Mouse (Mus musculus) forebrain, embryonic 10.5 days (tissue): ENCODE data around the gene Zfp109. TPM values are rescaled to one million over a fixed set of nuclear protein-coding genes. Genes with fewer than 3 reads are reported as not detected.
A peak's percentile ranks its signal among the peaks of the same experiment; 100 is the strongest.
"Not testable (repeated sequence)": the region's sequence is repeated elsewhere in the genome, so short reads cannot be mapped to it uniquely, and the experiment has no call there.

ENCODE experiments used
- DNase-seq: peaks from one replicate; pipeline ENCODE4 v3.0.0-alpha.2; 2017; ENCODE audit warnings: low spot score; ENCODE audit errors: extremely low spot score
- H3K27ac ChIP-seq: fragments of 300-500 bp; sonication (generic); 2 replicates; pipeline ENCODE4 v1.5.1; 2016; ENCODE audit warnings: mild to moderate bottlenecking
- H3K27me3 ChIP-seq: fragments of 300-500 bp; sonication (generic); 2 replicates; pipeline ENCODE4 v1.6.1; 2016; ENCODE audit warnings: mild to moderate bottlenecking; ENCODE audit not compliant: poor library complexity, severe bottlenecking
- H3K36me3 ChIP-seq: fragments of 300-500 bp; sonication (generic); replicated peaks from 2 replicates; pipeline ENCODE4 v1.6.1; 2016; ENCODE audit warnings: mild to moderate bottlenecking, moderate library complexity
- H3K4me1 ChIP-seq: fragments of 300-500 bp; sonication (generic); 2 replicates; pipeline ENCODE4 v1.6.1; 2016
- H3K4me3 ChIP-seq: fragments of 300-500 bp; sonication (generic); 2 replicates; pipeline ENCODE4 v1.5.1; 2016; ENCODE audit warnings: mild to moderate bottlenecking, moderate library complexity
- H3K9me3 ChIP-seq: fragments of 300-500 bp; sonication (generic); 2 replicates; pipeline ENCODE4 v1.6.1; 2016; ENCODE audit warnings: mild to moderate bottlenecking, moderate library complexity
- WGBS: fragments of 180-500 bp; shearing (Covaris S2); methylation state at CpG from one replicate; pipeline ENCODE4 v1.1.7; 2016; 5-methylcytosine and 5-hydroxymethylcytosine counted together
- polyA plus RNA-seq: library from polyadenylated mRNA; unstranded; fragments of >200 nt; fragmentation: Nextera tagmentation; extraction: Ambion mirVana; gene quantifications from 2 replicates; pipeline ENCODE4 v1.2.1, GENCODE M21; 2016

Gene Zfp109
- 5.4 and 7.1 TPM in 2 replicates for polyA plus RNA-seq

GRCm38 (mm10) chr7:24237040-24237791, at the start of gene Zfp109:
Gene Zfp109 (minus strand): TSS chr7:24237560.
- peak within 1 kb of the TSS; percentile 87 for H3K27ac ChIP-seq
- H3K9me3 ChIP-seq: no peaks in the 10 kb centered on the region
- WGBS: 6% methylated on average over 28 of the region's 28 CpGs
- H3K4me3 ChIP-seq: peak within 1 kb of the TSS; percentile 76
- peak; percentile 64 for DNase-seq
- H3K27me3 ChIP-seq: no peaks in the 10 kb centered on the region
- peaks cover 26% of the 10 kb centered on the region for H3K36me3 ChIP-seq
- H3K4me1 ChIP-seq: peaks cover 10% of the 10 kb centered on the region

GRCm38 (mm10) chr7:24286916-24287315, 49.6 kb upstream of the Zfp109 start:
- H3K36me3 ChIP-seq: peaks cover 48% of the 10 kb centered on the region
- H3K27ac ChIP-seq: no peak overlapping the region
- DNase-seq: no peak
- no peaks in the 10 kb centered on the region for H3K4me1 ChIP-seq
- peaks cover 13% of the 10 kb centered on the region for H3K9me3 ChIP-seq
- H3K27me3 ChIP-seq: no peaks in the 10 kb centered on the region
- no peak overlapping the region for H3K4me3 ChIP-seq
- WGBS: 75% methylated on average over 4 of the region's 4 CpGs

- no peak for DNase-seq
- Histone ChIP-seq H3K27me3 (no peaks in the 10 kb centered on the region), H3K36me3 (peaks cover 40% of the 10 kb centered on the region), H3K27ac (no peak overlapping the region), H3K9me3 (peaks cover 5% of the 10 kb centered on the region; the same call in 1 of the 2 replicates), H3K4me1 (no peaks in the 10 kb centered on the region), H3K4me3 (no peak overlapping the region)
- WGBS: 55% methylated on average over 4 of the region's 4 CpGs
Measured at GRCm38 (mm10) chr7:24286090-24286489, 48.7 kb upstream of the Zfp109 start.

GRCm38 (mm10) chr7:24280858-24281145, 43.4 kb upstream of the Zfp109 start:
- DNase-seq: no peak
- 52% methylated on average over 4 of the region's 4 CpGs for WGBS
- no peak overlapping the region for H3K27ac ChIP-seq
- H3K4me1 ChIP-seq: peaks cover 8% of the 10 kb centered on the region
- H3K9me3 ChIP-seq: peaks cover 9% of the 10 kb centered on the region; the same call in 1 of the 2 replicates
- H3K36me3 ChIP-seq: peaks cover 17% of the 10 kb centered on the region
- no peak overlapping the region for H3K4me3 ChIP-seq
- H3K27me3 ChIP-seq: no peaks in the 10 kb centered on the region

GRCm38 (mm10) chr7:24280031-24280857, 42.9 kb upstream of the Zfp109 start:
- 60% methylated on average over 10 of the region's 10 CpGs for WGBS
- H3K36me3 ChIP-seq: peaks cover 23% of the 10 kb centered on the region
- peaks cover 9% of the 10 kb centered on the region; the same call in 1 of the 2 replicates for H3K9me3 ChIP-seq
- H3K4me1 ChIP-seq: peaks cover 8% of the 10 kb centered on the region
- H3K4me3 ChIP-seq: no peak overlapping the region
- H3K27me3 ChIP-seq: no peaks in the 10 kb centered on the region
- H3K27ac ChIP-seq: no peak overlapping the region
- DNase-seq: no peak

- H3K36me3 ChIP-seq: peaks cover 37% of the 10 kb centered on the region
- H3K9me3 ChIP-seq, DNase-seq, H3K4me1 ChIP-seq, H3K27me3 ChIP-seq, H3K4me3 ChIP-seq, H3K27ac ChIP-seq: not testable (repeated sequence)
- 86% methylated on average over 3 of the region's 3 CpGs for WGBS
Measured at GRCm38 (mm10) chr7:24278771-24279170, 41.4 kb upstream of the Zfp109 start.

- H3K4me3 ChIP-seq: no peak overlapping the region
- H3K27ac ChIP-seq: no peak overlapping the region
- H3K4me1 ChIP-seq: peaks cover 6% of the 10 kb centered on the region
- peaks cover 9% of the 10 kb centered on the region for H3K9me3 ChIP-seq
- H3K36me3 ChIP-seq: peaks cover 47% of the 10 kb centered on the region
- WGBS: 93% methylated on average over 4 of the region's 4 CpGs
- DNase-seq: no peak
- H3K27me3 ChIP-seq: no peaks in the 10 kb centered on the region
Measured at GRCm38 (mm10) chr7:24274456-24274855, 37.1 kb upstream of the Zfp109 start.

- Histone ChIP-seq H3K9me3 (no peaks in the 10 kb centered on the region; the same call in none of the 2 replicates), H3K4me3 (no peak overlapping the region), H3K27ac (no peak overlapping the region), H3K27me3 (no peaks in the 10 kb centered on the region), H3K4me1 (peaks cover 10% of the 10 kb centered on the region), H3K36me3 (peaks cover 34% of the 10 kb centered on the region)
- WGBS: 98% methylated on average over 6 of the region's 6 CpGs
- no peak for DNase-seq
Measured at GRCm38 (mm10) chr7:24271191-24271590, 33.8 kb upstream of the Zfp109 start.

GRCm38 (mm10) chr7:24270288-24270672, 32.9 kb upstream of the Zfp109 start, which contains the start of gene Zfp93:
Gene Zfp93 (plus strand): TSS chr7:24270420.
- no peaks in the 10 kb centered on the region for H3K27me3 ChIP-seq
- peak within 1 kb of the TSS; percentile 64 for H3K4me3 ChIP-seq
- under 1% methylated on average over 12 of the region's 12 CpGs for WGBS
- DNase-seq: peak; percentile 82
- peaks cover 25% of the 10 kb centered on the region for H3K36me3 ChIP-seq
- H3K27ac ChIP-seq: peak within 1 kb of the TSS; percentile 85
- peaks cover 10% of the 10 kb centered on the region for H3K4me1 ChIP-seq
- H3K9me3 ChIP-seq: no peaks in the 10 kb centered on the region; the same call in none of the 2 replicates

GRCm38 (mm10) chr7:24269667-24270287, 32.4 kb upstream of the Zfp109 start:
- H3K27ac ChIP-seq: peak overlapping the region; percentile 85
- peaks cover 10% of the 10 kb centered on the region for H3K4me1 ChIP-seq
- 43% methylated on average over 7 of the region's 7 CpGs for WGBS
- peaks cover 20% of the 10 kb centered on the region for H3K36me3 ChIP-seq
- DNase-seq: no peak
- H3K4me3 ChIP-seq: peak overlapping the region; percentile 64
- H3K9me3 ChIP-seq: no peaks in the 10 kb centered on the region; the same call in 1 of the 2 replicates
- no peaks in the 10 kb centered on the region for H3K27me3 ChIP-seq

- 86% methylated on average over 3 of the region's 3 CpGs for WGBS
- peak overlapping the region; percentile 64; the same call in 1 of the 2 replicates for H3K4me3 ChIP-seq
- DNase-seq: no peak
- H3K4me1 ChIP-seq: peaks cover 10% of the 10 kb centered on the region
- no peaks in the 10 kb centered on the region; the same call in 1 of the 2 replicates for H3K9me3 ChIP-seq
- H3K36me3 ChIP-seq: peaks cover 14% of the 10 kb centered on the region
- no peak overlapping the region for H3K27ac ChIP-seq
- H3K27me3 ChIP-seq: no peaks in the 10 kb centered on the region
Measured at GRCm38 (mm10) chr7:24269256-24269655, 31.9 kb upstream of the Zfp109 start.
